Mouse (Mus musculus) inflammation-experienced regulatory T-cells, adult 6 months (primary cell): ENCODE results near the gene Csta1. TPM values are rescaled to one million over a fixed set of nuclear protein-coding genes. Genes with fewer than 3 reads are reported as not detected.

Experiments used
- ATAC-seq: one replicate; pipeline ENCODE4 v1.8.0; 2017
- polyA plus RNA-seq, 3 experiments: library from polyadenylated mRNA; unstranded; fragments of 100-300 nt; shearing (Covaris generic); gene quantifications; one replicate each; pipeline ENCODE4 v1.2.1; 2017

The Csta1 gene
- polyA plus RNA-seq, 3 experiments from 2014 or later, result 0.34 TPM; not detected in 2

GRCm38 (mm10) chr16:36071071-36071449 is 60.0 kb downstream of the Csta1 start:
- ATAC-seq, result peak; percentile 39

Other genes with a start within 250 kb of the Csta1 start
- 10 to 100 TPM; 62.4 to 76.7 (median 76.5) TPM for gene Parp9, start 192.8 kb downstream of the Csta1 start, polyA plus RNA-seq
- gene Dtx3l, start 192.1 kb downstream of the Csta1 start, polyA plus RNA-seq, result 10 to 100 TPM; 47.2 to 59.8 (median 52.9) TPM
- gene Kpna1, start 152.5 kb downstream of the Csta1 start, polyA plus RNA-seq, result 10 to 100 TPM; 39.8 to 41.2 (median 40.9) TPM
- 1 to 10 TPM; 7.2 to 9.7 (median 7.3) TPM for gene Wdr5b, start 90.1 kb downstream of the Csta1 start, polyA plus RNA-seq
- 100 to 1,000 TPM in 2 of 3 experiments, 10 to 100 TPM in 1; 88.8 to 114 (median 113) TPM for gene Fam162a, start 59.6 kb downstream of the Csta1 start, polyA plus RNA-seq
- gene Ccdc58, start 59.6 kb downstream of the Csta1 start, polyA plus RNA-seq, result 10 to 100 TPM; 31.1 to 34.2 (median 31.7) TPM
- not detected for gene Stfa2l1, start 25.6 kb upstream of the Csta1 start, polyA plus RNA-seq
- gene Gm5483, start 53.0 kb upstream of the Csta1 start, polyA plus RNA-seq, result not detected
- gene Gm5416, start 79.2 kb upstream of the Csta1 start, polyA plus RNA-seq, result not detected
- 1 to 10 TPM in 1 of 3 experiments, under 1 TPM in 1, not detected in 1; 0.59 to 1.1 TPM for gene 2010005H15Rik, start 90.2 kb upstream of the Csta1 start, polyA plus RNA-seq
- gene Stfa1, start 145.7 kb upstream of the Csta1 start, polyA plus RNA-seq, result not detected
- not detected for gene BC117090, start 203.1 kb upstream of the Csta1 start, polyA plus RNA-seq
- gene BC100530, start 236.5 kb upstream of the Csta1 start, polyA plus RNA-seq, result not detected